ENCODE assay signal across 7 mouse cellular contexts in genomic region chr14:122490441-122491328, GRCm38 (mm10). TPM values are rescaled to one million over a fixed set of nuclear protein-coding genes. Genes with fewer than 3 reads are reported as not detected.
DNase-seq lines count a peak whose midpoint lies in the region; ATAC-seq and TF ChIP-seq lines count a peak whose summit lies in the region.

Gene Gm10837 (plus strand): TSS chr14:122490586.

- H3K27me3 ChIP-seq in CH12.LX (replicated peaks), result no peaks in the 10 kb centered on the region
- H3K27me3 ChIP-seq in embryonic facial prominence, embryonic 15.5 days, result peaks cover 62% of the 10 kb centered on the region
- H3K27me3 ChIP-seq in limb, embryonic 13.5 days, result peaks cover 53% of the 10 kb centered on the region

- no peak for TF ChIP-seq EP300 in CH12.LX (IDR thresholded peaks at IDR 0.05; ENCODE audit: low read length)

- H3K27ac ChIP-seq in CH12.LX (ENCODE audit: insufficient read depth, low read depth), result no peak within 1 kb of the TSS
- H3K27ac ChIP-seq in ES-E14 (ENCODE audit: insufficient read depth, low read depth, low read length, poor library complexity, severe bottlenecking), result no peak within 1 kb of the TSS
- H3K27ac ChIP-seq in embryonic facial prominence, embryonic 15.5 days (replicated peaks), result no peak within 1 kb of the TSS
- H3K27ac ChIP-seq in limb, embryonic 13.5 days, result no peak within 1 kb of the TSS

- H3K79me2 ChIP-seq in CH12.LX (replicated peaks; ENCODE audit: control insufficient read depth, extremely low read depth, insufficient read depth, poor library complexity, severe bottlenecking), result no peaks in the 10 kb centered on the region

- H3K4me2 ChIP-seq in CH12.LX (ENCODE audit: insufficient read depth, low read depth, poor library complexity, severe bottlenecking), result peak within 1 kb of the TSS; percentile 87
- H3K4me2 ChIP-seq in embryonic facial prominence, embryonic 15.5 days (replicated peaks), result peak within 1 kb of the TSS; percentile 41
- peak within 1 kb of the TSS; percentile 71 for H3K4me2 ChIP-seq in limb, embryonic 13.5 days (replicated peaks)

- no peaks in the 10 kb centered on the region for H3K36me3 ChIP-seq in CH12.LX (replicated peaks in 1 of 2; ENCODE audit: control insufficient read depth in 1 of 2, insufficient read depth in 1 of 2, low read length in 1 of 2)
- H3K36me3 ChIP-seq in ES-E14 (ENCODE audit: control insufficient read depth, insufficient read depth, low read length, poor library complexity, severe bottlenecking), result no peaks in the 10 kb centered on the region
- H3K36me3 ChIP-seq in embryonic facial prominence, embryonic 15.5 days, result no peaks in the 10 kb centered on the region
- H3K36me3 ChIP-seq in limb, embryonic 13.5 days, result no peaks in the 10 kb centered on the region

- no peak for TF ChIP-seq RAD21 in CH12.LX (IDR thresholded peaks at IDR 0.05; ENCODE audit: low read depth, low read length)

- no peak for DNase-seq in CH12.LX (ENCODE audit: extremely low read depth)
- DNase-seq in ES-E14 (ENCODE audit: low read depth, low spot score), result no peak
- peak; percentile 68 for DNase-seq in retina, postnatal 1 day
- DNase-seq in testis, postnatal 10 days (ENCODE audit: low spot score), result no peak
- DNase-seq in layer of hippocampus, adult 11-12 months (ENCODE audit: low spot score), result no peak

- peak within 1 kb of the TSS in 1 of 3 experiments; percentile 28 for H3K4me3 ChIP-seq in CH12.LX (replicated peaks in 1 of 3; ENCODE audit: low read depth in 2 of 3, low read length in 2 of 3, poor library complexity in 1 of 3)
- peak within 1 kb of the TSS; percentile 61 to 67 for H3K4me3 ChIP-seq in ES-E14 (ENCODE audit: insufficient read depth in 1 of 2, low read depth in 1 of 2, low read length in 2 of 2, poor library complexity in 1 of 2, severe bottlenecking in 1 of 2)
- H3K4me3 ChIP-seq in embryonic facial prominence, embryonic 15.5 days (replicated peaks), result peak within 1 kb of the TSS; percentile 29
- peak within 1 kb of the TSS; percentile 43 for H3K4me3 ChIP-seq in limb, embryonic 13.5 days

- H3K9ac ChIP-seq in CH12.LX (ENCODE audit: insufficient read depth, low read depth), result no peak within 1 kb of the TSS
- H3K9ac ChIP-seq in ES-E14 (ENCODE audit: insufficient read depth, low read depth, low read length, poor library complexity, severe bottlenecking), result no peak within 1 kb of the TSS
- no peak within 1 kb of the TSS for H3K9ac ChIP-seq in embryonic facial prominence, embryonic 15.5 days
- H3K9ac ChIP-seq in limb, embryonic 13.5 days, result peak within 1 kb of the TSS; percentile 55

- in situ Hi-C loops in CH12.LX (cut with MboI; ENCODE audit: low pct_ligation_motif_present, low pct_unique_long_range_greater_than_20kb, low sequenced_read_pairs), result no loop called here
- in situ Hi-C loops in ES-E14 (cut with MboI; ENCODE audit: low sequenced_read_pairs in 2 of 2, unreplicated experiment in 2 of 2), result no loop called here

- dilution Hi-C loops in CH12.LX (cut with MboI; ENCODE audit: extremely low pct_ligation_motif_present, extremely low pct_unique_long_range_greater_than_20kb, low sequenced_read_pairs), result no loop called here

- 3% methylated on average over 51 of the region's 51 CpGs for WGBS in embryonic facial prominence, embryonic 15.5 days
- 1% methylated on average over 48 of the region's 51 CpGs for WGBS in limb, embryonic 13.5 days

- TF ChIP-seq CTCF in CH12.LX (conservative IDR thresholded peaks at IDR 0.05 in 1 of 2, IDR thresholded peaks at IDR 0.05 in 1 of 2; ENCODE audit: low read depth in 2 of 2, low read length in 2 of 2), result no peak

- H3K4me1 ChIP-seq in CH12.LX (ENCODE audit: control insufficient read depth in 1 of 2, insufficient read depth in 2 of 2) (peaks cover 0 to 11% of the 10 kb centered on the region in 2 experiments; a peak in 2 of 4 replicates), ES-E14 (ENCODE audit: control insufficient read depth in 2 of 2, insufficient read depth in 2 of 2, low read length in 2 of 2, poor library complexity in 1 of 2) (no peaks in the 10 kb centered on the region; a peak in 1 of 4 replicates)
- H3K4me1 ChIP-seq in embryonic facial prominence, embryonic 15.5 days, result peaks cover 8% of the 10 kb centered on the region
- H3K4me1 ChIP-seq in limb, embryonic 13.5 days, result peaks cover 12% of the 10 kb centered on the region

- H3K9me3 ChIP-seq in CH12.LX (replicated peaks; ENCODE audit: low read length), result no peaks in the 10 kb centered on the region
- H3K9me3 ChIP-seq in ES-E14 (ENCODE audit: control insufficient read depth, insufficient read depth, low read depth, low read length), result no peaks in the 10 kb centered on the region
- H3K9me3 ChIP-seq in embryonic facial prominence, embryonic 15.5 days (replicated peaks), result no peaks in the 10 kb centered on the region
- no peaks in the 10 kb centered on the region for H3K9me3 ChIP-seq in limb, embryonic 13.5 days

- no peak for TF ChIP-seq POLR2A in CH12.LX (IDR thresholded peaks at IDR 0.05; ENCODE audit: low read depth, low read length)

- ATAC-seq in embryonic facial prominence, embryonic 15.5 days (ENCODE audit: insufficient number of reproducible peaks, low FRiP score, low TSS enrichment, low read depth), result no peak; the same call in 1 of the 2 replicates
- peak; percentile 64; the same call in 1 of the 2 replicates for ATAC-seq in limb, embryonic 13.5 days (ENCODE audit: low FRiP score, low read depth)

TF ChIP-seq in CH12.LX, 34 proteins besides CTCF, POLR2A, EP300 and RAD21:
- TF ChIP-seq BHLHE40 (IDR thresholded peaks at IDR 0.05; ENCODE audit: low read depth, low read length) (peak; percentile 66), MEF2A (IDR thresholded peaks at IDR 0.05; ENCODE audit: borderline replicate concordance, low read depth, low read length) (no peak), NRF1 (IDR thresholded peaks at IDR 0.05; ENCODE audit: low read depth, low read length) (peak; percentile 23; the same call in 1 of the 2 replicates)

TF ChIP-seq in ES-E14, 5 proteins besides CTCF, POLR2A, EP300 and RAD21:
- TF ChIP-seq HCFC1 (IDR thresholded peaks at IDR 0.05; ENCODE audit: borderline replicate concordance, insufficient read depth, low read length) (no peak), CHD2 (IDR thresholded peaks at IDR 0.05; ENCODE audit: low read depth, low read length) (no peak), MAFK (IDR thresholded peaks at IDR 0.05; ENCODE audit: insufficient read depth, low read depth, low read length) (no peak), ZNF384 (IDR thresholded peaks at IDR 0.05; ENCODE audit: low read depth, low read length) (no peak), ZC3H11A (IDR thresholded peaks at IDR 0.05; ENCODE audit: borderline replicate concordance, low read depth, low read length) (no peak)

RNA-seq across cellular contexts. Expression of gene Gm10837, which starts in this region (rescaled TPM):
- total RNA-seq in CH12.LX (2012; rRNA removed), result not detected in 2 replicates
- total RNA-seq in CH12.LX (2014; rRNA removed), result not detected in 2 replicates
- not detected in 2 replicates for polyA plus RNA-seq in CH12.LX (2012; ENCODE audit: insufficient read length, low read depth)
- total RNA-seq in ES-E14 (2012; rRNA removed), result not detected in 2 replicates
- not detected in 2 replicates for polyA plus RNA-seq in embryonic facial prominence, embryonic 15.5 days (2015; fragmentation: Nextera tagmentation; extraction: Ambion mirVana)
- not detected in 2 replicates for polyA plus RNA-seq in limb, embryonic 13.5 days (2015; fragmentation: Nextera tagmentation; extraction: Ambion mirVana)

Comparison
In these comparisons a context has a peak if more than half of its experiments do, and no peak if none do; other contexts are left out.
1. Peak in ATAC-seq, H3K4me3 ChIP-seq, H3K9ac ChIP-seq and H3K4me2 ChIP-seq in limb, embryonic 13.5 days; RNA of the gene not detected or under 1 TPM.